Mouse (Mus musculus) left cerebral cortex, postnatal 14 days (tissue): ENCODE results near the gene Zswim8. TPM values are rescaled to one million over a fixed set of nuclear protein-coding genes. Genes with fewer than 3 reads are reported as not detected.
"Not testable (repeated sequence)": the region's sequence is repeated elsewhere in the genome, so short reads cannot be mapped to it uniquely, and the experiment has no call there.

Experiments used
- DNase-seq, 2 experiments: peaks; one replicate each; pipeline ENCODE4 v3.0.0; 2021 to 2022; ENCODE audit warnings: low spot score in 2 of 2, mixed read lengths in 1 of 2
- intact Hi-C: fragments of 180-260 bp; cut with DNase I; formaldehyde crosslinking; loops from one replicate; pipeline ENCODE4 v1.15.1; 2025
- total RNA-seq, 2 experiments: library from RNA; stranded (reverse); gene quantifications; 2 replicates each; pipeline ENCODE4 v1.2.3; 2021

The Zswim8 gene
- total RNA-seq, 2 experiments from 2014 or later = 136 to 142 TPM

- intact Hi-C loops = no loop called here
- DNase-seq = no peak
Observed at GRCm38 (mm10) chr14:20686576-20686975, 20.8 kb upstream of the Zswim8 start.

GRCm38 (mm10) chr14:20689009-20689408, 18.3 kb upstream of the Zswim8 start:
- DNase-seq = no peak
- intact Hi-C loops = no loop called here

GRCm38 (mm10) chr14:20691772-20692171, 15.6 kb upstream of the Zswim8 start:
- intact Hi-C loops = no loop called here

GRCm38 (mm10) chr14:20693589-20694101, 13.7 kb upstream of the Zswim8 start:
- intact Hi-C loops = no loop called here
- no peak for DNase-seq

More at GRCm38 (mm10) chr14:20691772-20692171, 15.6 kb upstream of the Zswim8 start:
- no peak for DNase-seq

GRCm38 (mm10) chr14:20694185-20694883, 13.0 kb upstream of the Zswim8 start:
- DNase-seq = peak in 1 of 2 experiments; percentile 41
- intact Hi-C loops = no loop called here

GRCm38 (mm10) chr14:20694884-20695760, 12.2 kb upstream of the Zswim8 start, which contains the start of gene Fut11:
TSS of gene Fut11 (plus strand) at chr14:20694968.
- intact Hi-C loops = no loop called here
- DNase-seq = peak; percentile 84 to 85

- no peak for DNase-seq
- intact Hi-C loops = no loop called here
Observed at GRCm38 (mm10) chr14:20695761-20696520, 11.4 kb upstream of the Zswim8 start.

GRCm38 (mm10) chr14:20696986-20697385, 10.4 kb upstream of the Zswim8 start:
- intact Hi-C loops = no loop called here
- DNase-seq = peak; percentile 72 to 86

GRCm38 (mm10) chr14:20698515-20698914, 8.8 kb upstream of the Zswim8 start:
- DNase-seq = no peak
- intact Hi-C loops = no loop called here

GRCm38 (mm10) chr14:20700362-20700761, 7.0 kb upstream of the Zswim8 start:
- no peak for DNase-seq
- intact Hi-C loops = no loop called here

GRCm38 (mm10) chr14:20701554-20701953, 5.8 kb upstream of the Zswim8 start:
- intact Hi-C loops = no loop called here
- DNase-seq = no peak

- no peak for DNase-seq
- intact Hi-C loops = no loop called here
Observed at GRCm38 (mm10) chr14:20702096-20702740, 5.1 kb upstream of the Zswim8 start.

GRCm38 (mm10) chr14:20702741-20703381, 4.5 kb upstream of the Zswim8 start, which contains the start of gene Chchd1:
TSS of gene Chchd1 (plus strand) at chr14:20703006.
- intact Hi-C loops = no loop called here
- DNase-seq = peak; percentile 91 to 92

GRCm38 (mm10) chr14:20703461-20703860, 3.9 kb upstream of the Zswim8 start:
- intact Hi-C loops, DNase-seq: not testable (repeated sequence)

- intact Hi-C loops = no loop called here
- DNase-seq = no peak
Observed at GRCm38 (mm10) chr14:20708239-20708638, 887 bp downstream of the Zswim8 start.

GRCm38 (mm10) chr14:20713832-20714231, 6.5 kb downstream of the Zswim8 start:
- intact Hi-C loops = no loop called here
- no peak for DNase-seq

GRCm38 (mm10) chr14:20718443-20718842, 11.1 kb downstream of the Zswim8 start:
- intact Hi-C loops = no loop called here
- no peak for DNase-seq

- intact Hi-C loops = loop anchor here (5.0 kb wide), 1 partner anchor 298 kb away; no protein-coding TSS in a partner anchor
- DNase-seq = no peak
Observed at GRCm38 (mm10) chr14:20719767-20720166, 12.4 kb downstream of the Zswim8 start.
